Mouse (Mus musculus) hindbrain, postnatal 0 days (tissue): ENCODE measurements around the gene Pitx2. TPM values are rescaled to one million over a fixed set of nuclear protein-coding genes. Genes with fewer than 3 reads are reported as not detected.

Experiments
- ATAC-seq: fragments of 200-750 bp; cut with Nextera tagmentation; 2 replicates; pipeline ENCODE4 v1.8.0; 2017; ENCODE audit warnings: mild to moderate bottlenecking, moderate TSS enrichment, moderate library complexity
- DNase-seq: peaks from one replicate; pipeline ENCODE4 v3.0.0-alpha.2; 2015; ENCODE audit warnings: low spot score
- H3K27ac ChIP-seq: fragments of 300-500 bp; sonication (generic); 2 replicates; pipeline ENCODE4 v1.5.1; 2014; ENCODE audit warnings: mild to moderate bottlenecking
- H3K27me3 ChIP-seq: fragments of 300-500 bp; sonication (generic); 2 replicates; pipeline ENCODE4 v1.6.1; 2014; ENCODE audit warnings: low read length, mixed read lengths; ENCODE audit not compliant: insufficient read depth
- H3K36me3 ChIP-seq: fragments of 300-500 bp; sonication (generic); 2 replicates; pipeline ENCODE4 v1.6.1; 2014; ENCODE audit warnings: low read length, mixed read lengths; ENCODE audit not compliant: insufficient read depth
- H3K4me1 ChIP-seq: fragments of 300-500 bp; sonication (generic); 2 replicates; pipeline ENCODE4 v1.6.1; 2014; ENCODE audit warnings: antibody characterized with exemption, low read length, mixed read lengths; ENCODE audit not compliant: insufficient read depth
- H3K4me2 ChIP-seq: fragments of 300-500 bp; sonication (generic); 2 replicates; pipeline ENCODE4 v1.6.1; 2014; ENCODE audit warnings: low read depth, mild to moderate bottlenecking, low read length, moderate library complexity, mixed read lengths
- H3K4me3 ChIP-seq: fragments of 300-500 bp; sonication (generic); 2 replicates; pipeline ENCODE4 v1.5.1; 2014; ENCODE audit warnings: low read length
- H3K9ac ChIP-seq: fragments of 300-500 bp; sonication (generic); replicated peaks from 2 replicates; pipeline ENCODE4 v1.6.1; 2014; ENCODE audit warnings: mild to moderate bottlenecking, low read length, moderate library complexity, mixed read lengths
- H3K9me3 ChIP-seq: fragments of 300-500 bp; sonication (generic); 2 replicates; pipeline ENCODE4 v1.6.1; 2016; ENCODE audit warnings: low read length, mixed read lengths
- CTCF ChIP-seq: IDR thresholded peaks from 2 replicates; pipeline ENCODE4 v1.5.1; 2016; ENCODE audit warnings: antibody characterized with exemption, control low read depth, low read depth
- WGBS: fragments of 180-500 bp; shearing (Covaris S2); extraction: QIAGEN DNeasy Blood & Tissue Kit; methylation state at CpG from one replicate; pipeline ENCODE4 v1.1.7; 2014; 5-methylcytosine and 5-hydroxymethylcytosine counted together
- polyA plus RNA-seq: library from polyadenylated mRNA; unstranded; fragments of >200 nt; fragmentation: Nextera tagmentation; extraction: Ambion mirVana; gene quantifications from 2 replicates; pipeline ENCODE4 v1.2.1, GENCODE M21; 2015
- total RNA-seq: library from RNA; depleted of rRNA; stranded (reverse); fragments of >200 nt; gene quantifications from 2 replicates; pipeline ENCODE4 v1.2.3, GENCODE M21; 2014

Pitx2 gene
- total and polyA plus RNA-seq, 2 experiments from 2014 or later: 1.0 to 2.4 TPM

GRCm38 (mm10) chr3:129212807-129213206 is 13.1 kb downstream of the Pitx2 start:
- H3K9ac ChIP-seq: no peak overlapping the region
- no peak overlapping the region for H3K4me2 ChIP-seq
- H3K9me3 ChIP-seq: peaks cover 2% of the 10 kb centered on the region; the same call in 1 of the 2 replicates
- TF ChIP-seq CTCF: no peak
- DNase-seq (no peak), ATAC-seq (no peak)
- H3K4me1 ChIP-seq: 0 out of 2 replicates have a peak, but pooled peaks cover 2% of the 10 kb centered on the region
- H3K4me3 ChIP-seq: no peak overlapping the region
- no peaks in the 10 kb centered on the region for H3K36me3 ChIP-seq
- 2% methylated on average over 11 of the region's 11 CpGs for WGBS
- no peak overlapping the region for H3K27ac ChIP-seq
- peaks cover 84% of the 10 kb centered on the region for H3K27me3 ChIP-seq

GRCm38 (mm10) chr3:129213633-129214145 is 14.0 kb downstream of the Pitx2 start:
- no peak for TF ChIP-seq CTCF
- peak; percentile 89 for ATAC-seq
- H3K27ac ChIP-seq: no peak overlapping the region
- no peak overlapping the region for H3K9ac ChIP-seq
- peak overlapping the region; percentile 68 for H3K4me2 ChIP-seq
- H3K9me3 ChIP-seq: no peaks in the 10 kb centered on the region
- 0 out of 2 replicates have a peak, but pooled peaks cover 2% of the 10 kb centered on the region for H3K4me1 ChIP-seq
- whole genome bisulfite sequencing: 0% methylated on average over 34 of the region's 39 CpGs
- peak overlapping the region; percentile 43 for H3K4me3 ChIP-seq
- no peaks in the 10 kb centered on the region for H3K36me3 ChIP-seq
- DNase-seq: peak; percentile 69
- H3K27me3 ChIP-seq: peaks cover 84% of the 10 kb centered on the region

GRCm38 (mm10) chr3:129214146-129214665 is 14.5 kb downstream of the Pitx2 start:
- H3K9me3 ChIP-seq: no peaks in the 10 kb centered on the region
- ATAC-seq: peak; percentile 21; the same call in 1 of the 2 replicates
- under 1% methylated on average over 34 of the region's 34 CpGs for WGBS
- no peaks in the 10 kb centered on the region for H3K36me3 ChIP-seq
- DNase-seq: no peak
- H3K4me1 ChIP-seq: 0 out of 2 replicates have a peak, but pooled peaks cover 2% of the 10 kb centered on the region
- TF ChIP-seq CTCF: no peak
- no peak overlapping the region for H3K9ac ChIP-seq
- peak overlapping the region; percentile 68 for H3K4me2 ChIP-seq
- no peak overlapping the region for H3K27ac ChIP-seq
- H3K27me3 ChIP-seq: peaks cover 81% of the 10 kb centered on the region
- peak overlapping the region; percentile 43 for H3K4me3 ChIP-seq

GRCm38 (mm10) chr3:129214666-129215161 is 15.0 kb downstream of the Pitx2 start:
- Histone ChIP-seq H3K9ac (no peak overlapping the region), H3K27ac (no peak overlapping the region), H3K36me3 (no peaks in the 10 kb centered on the region), H3K9me3 (no peaks in the 10 kb centered on the region), H3K27me3 (peaks cover 80% of the 10 kb centered on the region), H3K4me1 (0 out of 2 replicates have a peak, but pooled peaks cover 2% of the 10 kb centered on the region), H3K4me2 (peak overlapping the region; percentile 68), H3K4me3 (peak overlapping the region; percentile 43)
- no peak for DNase-seq
- TF ChIP-seq CTCF: no peak
- no peak for ATAC-seq
- under 1% methylated on average over 31 of the region's 31 CpGs for WGBS

- no peak overlapping the region for H3K4me2 ChIP-seq
- H3K4me3 ChIP-seq: no peak overlapping the region
- 1% methylated on average over 26 of the region's 26 CpGs for WGBS
- TF ChIP-seq CTCF: no peak
- 0 out of 2 replicates have a peak, but pooled peaks cover 2% of the 10 kb centered on the region for H3K4me1 ChIP-seq
- H3K9ac ChIP-seq: no peak overlapping the region
- H3K27me3 ChIP-seq: peaks cover 80% of the 10 kb centered on the region
- no peaks in the 10 kb centered on the region for H3K9me3 ChIP-seq
- DNase-seq: no peak
- no peaks in the 10 kb centered on the region for H3K36me3 ChIP-seq
- no peak overlapping the region for H3K27ac ChIP-seq
- ATAC-seq: no peak
Observed at GRCm38 (mm10) chr3:129215241-129215750, 15.6 kb downstream of the Pitx2 start.

- no peak overlapping the region for H3K27ac ChIP-seq
- 0 out of 2 replicates have a peak, but pooled peaks cover 2% of the 10 kb centered on the region for H3K4me1 ChIP-seq
- no peaks in the 10 kb centered on the region for H3K9me3 ChIP-seq
- peaks cover 77% of the 10 kb centered on the region for H3K27me3 ChIP-seq
- TF ChIP-seq CTCF: no peak
- DNase-seq (no peak), ATAC-seq (no peak)
- no peak overlapping the region for H3K4me3 ChIP-seq
- no peak overlapping the region for H3K9ac ChIP-seq
- 1% methylated on average over 33 of the region's 35 CpGs for whole genome bisulfite sequencing
- H3K36me3 ChIP-seq: no peaks in the 10 kb centered on the region
- no peak overlapping the region for H3K4me2 ChIP-seq
Observed at GRCm38 (mm10) chr3:129215751-129216331, 16.2 kb downstream of the Pitx2 start.
